Mouse (Mus musculus) ES-E14 (cell line): ENCODE measurements around the gene Abcc1. TPM values are rescaled to one million over a fixed set of nuclear protein-coding genes. Genes with fewer than 3 reads are reported as not detected.

Experiments
- DNase-seq: peaks from one replicate; pipeline ENCODE4 v3.0.0-alpha.2; 2013; ENCODE audit warnings: low read depth, low spot score
- H3K27ac ChIP-seq: 2 replicates; pipeline ENCODE4 v1.5.1; 2012; ENCODE audit warnings: low read depth, mild to moderate bottlenecking, low read length, moderate library complexity, mixed read lengths; ENCODE audit not compliant: poor library complexity, insufficient read depth, severe bottlenecking
- H3K36me3 ChIP-seq: 2 replicates; pipeline ENCODE4 v1.6.1; 2012; ENCODE audit warnings: mild to moderate bottlenecking, low read length, moderate library complexity, mixed read lengths; ENCODE audit not compliant: control insufficient read depth, poor library complexity, insufficient read depth, severe bottlenecking
- H3K4me1 ChIP-seq, 2 experiments: fragments of 150-350 bp in 1 of 2; sonication (generic) in 1 of 2; 2 replicates each; pipeline ENCODE4 v1.6.1; 2012; ENCODE audit warnings: low read length in 2 of 2, mild to moderate bottlenecking in 1 of 2, mixed read lengths in 1 of 2; ENCODE audit not compliant: control insufficient read depth in 2 of 2, insufficient read depth in 2 of 2, poor library complexity in 1 of 2
- H3K4me3 ChIP-seq, 2 experiments: fragments of 150-350 bp in 1 of 2; sonication (generic) in 1 of 2; 2 replicates each; pipeline ENCODE4 v1.5.1; 2012; ENCODE audit warnings: low read length in 2 of 2, low read depth in 1 of 2, mild to moderate bottlenecking in 1 of 2, mixed read lengths in 1 of 2; ENCODE audit not compliant: insufficient read depth in 1 of 2, poor library complexity in 1 of 2, severe bottlenecking in 1 of 2
- H3K9ac ChIP-seq: 2 replicates; pipeline ENCODE4 v1.6.1; 2012; ENCODE audit warnings: low read depth, mild to moderate bottlenecking, low read length, mixed read lengths; ENCODE audit not compliant: poor library complexity, insufficient read depth, severe bottlenecking
- H3K9me3 ChIP-seq: fragments of 150-350 bp; sonication (generic); 2 replicates; pipeline ENCODE4 v1.6.1; 2012; ENCODE audit warnings: low read depth, mild to moderate bottlenecking, low read length; ENCODE audit not compliant: control insufficient read depth, insufficient read depth
- CHD2 ChIP-seq: IDR thresholded peaks from 2 replicates; pipeline ENCODE4 v1.6.1; 2014; ENCODE audit warnings: mild to moderate bottlenecking, low read depth, low read length, inconsistent platforms
- HCFC1 ChIP-seq: IDR thresholded peaks from 2 replicates; pipeline ENCODE4 v1.6.1; 2012; ENCODE audit warnings: low read length, inconsistent platforms, borderline replicate concordance; ENCODE audit not compliant: insufficient read depth
- MAFK ChIP-seq: IDR thresholded peaks from 2 replicates; pipeline ENCODE4 v1.6.1; 2014; ENCODE audit warnings: mild to moderate bottlenecking, low read depth, low read length, inconsistent platforms; ENCODE audit not compliant: insufficient read depth
- ZC3H11A ChIP-seq: IDR thresholded peaks from 2 replicates; pipeline ENCODE4 v1.6.1; 2012; ENCODE audit warnings: low read depth, mild to moderate bottlenecking, inconsistent platforms, low read length, borderline replicate concordance
- ZNF384 ChIP-seq: IDR thresholded peaks from 2 replicates; pipeline ENCODE4 v1.6.1; 2012; ENCODE audit warnings: low read depth, low read length, inconsistent platforms
- in situ Hi-C, 2 experiments: fragments of 600-800 bp; cut with MboI; formaldehyde crosslinking; loops; one replicate each; pipeline ENCODE4 v1.15.1; 2025; ENCODE audit warnings: low sequenced_read_pairs in 2 of 2, inconsistent platforms in 1 of 2; ENCODE audit not compliant: unreplicated experiment in 2 of 2
- total RNA-seq: library from RNA; depleted of rRNA; stranded (reverse); fragments of 300-350 nt; gene quantifications from 2 replicates; pipeline ENCODE4 v1.2.3, GENCODE M21; 2012

The Abcc1 gene
- total RNA-seq, 1 experiment, result 46.7 TPM

DNA sequence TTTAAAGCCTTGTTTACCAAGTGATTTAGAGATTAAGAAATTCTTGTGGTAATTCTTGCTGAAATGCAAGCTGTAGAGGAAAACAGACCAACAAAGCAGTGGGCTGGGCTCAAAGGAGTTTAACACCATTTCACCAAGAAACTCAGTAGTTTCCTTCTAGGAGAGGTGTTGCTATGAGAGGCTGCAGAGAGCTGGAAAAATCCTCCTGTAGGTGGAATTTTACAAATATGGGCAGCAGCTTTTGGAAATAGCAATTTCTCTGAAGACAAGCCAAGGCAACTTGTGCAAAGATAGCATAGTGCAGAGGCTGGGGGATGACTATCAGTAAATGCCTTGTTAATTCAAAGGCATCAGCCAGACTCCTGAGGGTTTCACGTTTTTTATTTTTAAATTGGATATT is 40.9 kb upstream of the Abcc1 start:
- Histone ChIP-seq H3K9ac (no peak overlapping the region), H3K36me3 (no peaks in the 10 kb centered on the region), H3K9me3 (no peaks in the 10 kb centered on the region), H3K4me3 (no peak overlapping the region), H3K4me1 (no peaks in the 10 kb centered on the region), H3K27ac (no peak overlapping the region)
- in situ Hi-C loops, result no loop called here
- DNase-seq, result no peak
- no peak for TF ChIP-seq CHD2
- no peak for TF ChIP-seq MAFK
- TF ChIP-seq ZNF384, result no peak
- no peak for TF ChIP-seq HCFC1
- TF ChIP-seq ZC3H11A, result no peak

DNA sequence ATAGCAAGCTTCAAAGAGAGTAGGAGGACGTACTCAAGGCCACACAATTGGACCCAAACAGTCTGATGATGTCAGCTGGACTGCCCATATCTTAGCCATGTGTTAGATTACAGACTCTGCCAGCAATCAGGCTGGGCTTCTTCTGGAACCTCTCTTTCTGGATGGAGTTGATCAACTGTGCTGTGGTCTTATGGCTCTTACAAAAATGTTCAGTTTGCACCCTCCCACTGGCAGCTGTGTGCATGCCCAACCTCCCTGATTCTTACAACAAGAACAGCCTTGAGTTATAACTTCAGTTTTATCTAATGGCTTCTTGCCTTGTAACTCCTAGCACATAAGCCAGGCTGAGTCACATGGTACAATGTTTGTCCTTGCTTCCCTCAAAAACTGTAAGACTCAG is 33.2 kb upstream of the Abcc1 start:
- Histone ChIP-seq H3K9ac (no peak overlapping the region), H3K27ac (no peak overlapping the region), H3K36me3 (no peaks in the 10 kb centered on the region), H3K9me3 (no peaks in the 10 kb centered on the region), H3K4me3 (no peak overlapping the region), H3K4me1 (no peaks in the 10 kb centered on the region)
- in situ Hi-C loops, result no loop called here
- no peak for DNase-seq
- no peak for TF ChIP-seq ZNF384
- TF ChIP-seq MAFK, result no peak
- TF ChIP-seq ZC3H11A, result no peak
- no peak for TF ChIP-seq CHD2
- TF ChIP-seq HCFC1, result no peak

DNA sequence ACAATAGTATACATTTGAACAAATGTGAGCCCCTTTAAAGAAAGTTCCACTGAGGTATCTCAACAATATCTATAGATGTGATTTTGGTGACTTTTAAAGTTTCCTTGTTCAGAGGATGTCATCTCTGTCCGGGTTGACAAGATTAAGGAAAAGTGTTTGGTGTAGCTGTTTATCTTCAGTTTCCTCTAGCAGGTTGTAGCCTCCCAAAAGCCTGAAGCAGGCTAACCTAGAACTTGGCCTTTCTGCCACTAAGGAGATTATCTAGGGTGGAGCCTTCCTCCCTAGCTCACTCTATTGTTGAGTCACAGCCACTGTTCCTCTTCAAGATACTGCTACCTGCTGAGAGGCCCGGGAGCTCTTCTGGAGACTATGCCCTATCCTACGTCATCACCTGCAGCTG is 16.4 kb upstream of the Abcc1 start:
- H3K9ac ChIP-seq, result no peak overlapping the region
- no peaks in the 10 kb centered on the region for H3K4me1 ChIP-seq
- no peak overlapping the region for H3K27ac ChIP-seq
- DNase-seq, result no peak
- no peaks in the 10 kb centered on the region for H3K36me3 ChIP-seq
- H3K9me3 ChIP-seq, result no peaks in the 10 kb centered on the region
- no peak overlapping the region for H3K4me3 ChIP-seq
- in situ Hi-C loops, result no loop called here
- no peak for TF ChIP-seq CHD2
- TF ChIP-seq MAFK, result no peak
- TF ChIP-seq ZC3H11A, result no peak
- TF ChIP-seq HCFC1, result no peak
- no peak for TF ChIP-seq ZNF384

DNA sequence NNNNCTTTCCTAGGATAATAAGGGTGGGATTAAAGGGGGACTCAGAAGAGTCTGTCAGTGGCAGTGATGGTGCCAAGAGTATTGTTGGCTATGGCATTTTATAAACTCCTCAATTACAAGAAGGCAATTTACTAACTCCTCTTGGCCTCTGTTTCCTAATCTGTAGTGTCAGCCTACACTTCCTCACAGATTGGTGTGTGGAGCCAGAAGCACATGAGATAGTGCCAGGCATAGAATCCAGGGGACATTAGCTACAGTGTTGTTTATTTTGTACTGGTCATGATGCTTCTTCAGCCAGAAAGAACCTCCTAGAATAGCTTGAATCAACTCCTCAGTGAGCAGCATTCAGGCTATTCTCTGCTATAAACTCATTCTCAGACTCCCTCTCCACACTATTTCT is 9.8 kb upstream of the Abcc1 start:
- Histone ChIP-seq H3K9me3 (no peaks in the 10 kb centered on the region), H3K27ac (no peak overlapping the region), H3K9ac (no peak overlapping the region), H3K4me1 (peaks cover 2 to 3% of the 10 kb centered on the region in 2 experiments; a peak in 2 of 4 replicates), H3K4me3 (no peak overlapping the region), H3K36me3 (no peaks in the 10 kb centered on the region)
- no peak for TF ChIP-seq HCFC1
- TF ChIP-seq ZNF384, result no peak
- no peak for TF ChIP-seq MAFK
- TF ChIP-seq ZC3H11A, result no peak
- TF ChIP-seq CHD2, result no peak
- in situ Hi-C loops, result no loop called here
- DNase-seq, result no peak

DNA sequence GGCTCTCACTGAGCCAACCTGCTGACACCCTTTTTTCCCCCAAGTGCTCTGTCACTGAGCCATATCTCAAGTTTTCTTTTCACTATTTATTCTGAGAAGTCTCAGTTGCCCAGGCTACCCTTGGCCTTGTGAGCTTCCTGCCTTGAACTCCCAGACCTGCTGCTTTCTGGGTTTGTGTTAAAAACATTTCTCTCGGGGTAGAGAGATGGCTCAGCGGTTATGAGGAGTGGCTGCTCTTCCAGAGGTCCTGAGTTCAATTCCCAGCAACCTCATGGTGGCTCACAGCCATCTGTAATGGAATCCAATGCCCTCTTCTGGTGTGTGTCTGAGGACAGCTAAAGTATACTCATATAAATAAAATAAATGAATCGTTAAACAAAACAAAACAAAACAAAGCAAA is 9.1 kb upstream of the Abcc1 start:
- Histone ChIP-seq H3K9ac (no peak overlapping the region), H3K9me3 (no peaks in the 10 kb centered on the region), H3K36me3 (no peaks in the 10 kb centered on the region), H3K4me1 (peaks cover 2 to 3% of the 10 kb centered on the region in 2 experiments; a peak in 2 of 4 replicates), H3K4me3 (no peak overlapping the region), H3K27ac (no peak overlapping the region)
- no peak for DNase-seq
- TF ChIP-seq ZNF384, result no peak
- in situ Hi-C loops, result no loop called here
